Mouse (Mus musculus): ENCODE results near the gene Cep131. TPM values are rescaled to one million over a fixed set of nuclear protein-coding genes. Genes with fewer than 3 reads are reported as not detected.

Gene Cep131
- polyA plus RNA-seq, 1 experiment from 2014 or later: 28.1 TPM

DNA sequence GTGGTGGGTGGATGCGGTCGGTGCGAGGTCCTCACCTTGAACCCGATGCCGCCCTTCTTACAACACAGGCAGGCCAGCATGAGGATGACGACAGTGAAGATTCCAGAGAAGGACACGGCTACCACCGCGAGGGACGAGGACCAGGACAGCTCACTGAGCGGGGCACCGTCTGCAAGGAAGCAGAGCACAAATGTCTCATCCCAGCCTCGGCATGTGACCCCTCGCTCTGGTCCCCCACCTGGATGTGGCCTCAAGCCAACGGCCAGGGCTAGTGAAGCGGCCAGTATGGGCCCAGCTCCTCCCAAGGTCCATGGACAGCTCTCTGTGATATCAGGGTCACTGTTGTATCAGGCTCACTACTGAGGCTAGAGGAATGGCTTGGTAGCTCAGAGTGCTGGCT is 65.3 kb downstream of the Cep131 start:
- DNase-seq (ENCODE audit: low spot score) (no peak), ATAC-seq (ENCODE audit: low FRiP score) (no peak)
- H3K27ac ChIP-seq: no peak overlapping the region
- WGBS: 81% methylated on average over 16 of the region's 16 CpGs
- H3K27me3 ChIP-seq (ENCODE audit: control insufficient read depth, insufficient read depth, low read length): no peaks in the 10 kb centered on the region
- H3K36me3 ChIP-seq (replicated peaks; ENCODE audit: control insufficient read depth, insufficient read depth): peaks cover 14% of the 10 kb centered on the region; the same call in 1 of the 2 replicates
- no peak overlapping the region for H3K9ac ChIP-seq
- H3K4me2 ChIP-seq (replicated peaks): no peak overlapping the region
- H3K9me3 ChIP-seq (ENCODE audit: control insufficient read depth, low read length): no peaks in the 10 kb centered on the region
- H3K4me1 ChIP-seq (replicated peaks; ENCODE audit: control insufficient read depth, insufficient read depth, low read length): peaks cover 16% of the 10 kb centered on the region
- H3K4me3 ChIP-seq (replicated peaks; ENCODE audit: low read length): no peak overlapping the region

DNA sequence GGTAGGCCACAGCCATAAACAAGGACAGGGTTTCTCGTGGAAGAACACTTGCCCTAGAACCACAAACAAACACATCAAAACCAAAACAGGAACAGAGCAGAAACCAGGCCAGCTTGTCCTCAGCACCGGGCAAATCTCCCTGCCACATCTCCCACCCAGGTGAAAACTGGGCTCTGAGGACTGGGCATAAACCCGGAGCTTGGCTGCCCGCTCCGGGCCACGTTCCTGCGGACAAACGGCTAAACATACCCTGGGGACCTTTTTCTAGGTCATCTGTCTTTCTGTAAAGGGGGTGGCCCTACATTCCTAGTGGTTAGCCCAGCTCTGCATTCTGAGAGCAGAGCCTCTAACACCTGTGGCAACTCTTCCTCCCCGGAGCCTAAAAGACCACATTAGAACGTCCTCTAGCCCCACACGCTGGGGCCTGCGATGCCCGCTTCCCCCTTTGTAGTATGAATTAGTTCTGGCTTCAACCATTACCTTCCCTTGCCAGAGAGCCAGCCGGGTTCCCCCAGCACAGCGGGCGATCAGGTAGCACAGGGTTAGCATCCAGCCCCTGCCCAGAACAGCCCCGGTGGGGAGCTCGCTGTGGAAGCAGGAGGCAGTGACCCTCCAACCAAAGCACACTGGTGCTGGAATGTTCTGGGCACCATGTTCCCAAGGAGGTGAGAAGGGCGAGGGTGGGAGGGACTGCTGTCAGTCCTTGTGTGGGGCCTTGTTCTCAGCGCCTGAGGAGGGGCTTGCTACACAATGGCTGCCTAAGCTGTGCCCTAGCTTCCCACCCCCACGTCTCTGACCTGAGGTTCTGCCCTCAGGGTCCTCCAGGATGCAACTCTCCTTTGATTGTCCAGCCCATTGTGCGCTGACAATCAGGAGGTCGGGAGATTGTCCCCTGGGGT is 66.8 kb downstream of the Cep131 start:
- no peak for DNase-seq (ENCODE audit: low spot score)
- Histone ChIP-seq H3K4me1 (replicated peaks; ENCODE audit: control insufficient read depth, insufficient read depth, low read length) (peaks cover 16% of the 10 kb centered on the region), H3K36me3 (replicated peaks; ENCODE audit: control insufficient read depth, insufficient read depth) (peaks cover 26% of the 10 kb centered on the region), H3K9ac (no peak overlapping the region), H3K27ac (no peak overlapping the region), H3K27me3 (ENCODE audit: control insufficient read depth, insufficient read depth, low read length) (no peaks in the 10 kb centered on the region), H3K9me3 (ENCODE audit: control insufficient read depth, low read length) (no peaks in the 10 kb centered on the region), H3K4me3 (replicated peaks; ENCODE audit: low read length) (no peak overlapping the region), H3K4me2 (replicated peaks) (no peak overlapping the region)
- WGBS: 38% methylated on average over 23 of the region's 23 CpGs
- ATAC-seq (ENCODE audit: low FRiP score): no peak

DNA sequence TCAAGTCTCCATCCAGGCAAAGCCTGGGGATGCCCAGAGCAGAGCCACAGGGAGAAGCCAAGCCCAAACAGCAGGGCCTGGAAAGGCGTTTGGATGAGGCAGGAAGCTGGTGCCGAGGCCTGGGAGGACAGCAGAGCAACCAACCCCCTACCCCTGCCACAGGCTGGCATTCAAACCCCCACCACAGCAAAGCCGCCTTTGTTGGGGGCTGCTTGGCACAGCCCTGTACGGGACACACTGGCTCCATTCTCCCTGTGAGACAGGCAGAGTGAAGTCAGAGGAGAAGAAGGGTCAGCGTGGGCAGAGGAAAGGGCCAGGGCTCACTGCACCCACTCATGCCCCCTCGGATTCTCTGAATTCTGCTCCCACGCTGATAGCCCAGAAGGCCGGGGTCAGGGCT is 69.6 kb downstream of the Cep131 start:
- Histone ChIP-seq H3K4me2 (replicated peaks) (no peak overlapping the region), H3K9ac (no peak overlapping the region), H3K27me3 (ENCODE audit: control insufficient read depth, insufficient read depth, low read length) (no peaks in the 10 kb centered on the region), H3K4me1 (replicated peaks; ENCODE audit: control insufficient read depth, insufficient read depth, low read length) (peaks cover 6% of the 10 kb centered on the region; the same call in 1 of the 2 replicates), H3K9me3 (ENCODE audit: control insufficient read depth, low read length) (no peaks in the 10 kb centered on the region), H3K27ac (no peak overlapping the region), H3K4me3 (replicated peaks; ENCODE audit: low read length) (no peak overlapping the region), H3K36me3 (replicated peaks; ENCODE audit: control insufficient read depth, insufficient read depth) (peaks cover 43% of the 10 kb centered on the region)
- DNase-seq (ENCODE audit: low spot score) (no peak), ATAC-seq (ENCODE audit: low FRiP score) (no peak)
- 77% methylated on average over 8 of the region's 8 CpGs for WGBS

DNA sequence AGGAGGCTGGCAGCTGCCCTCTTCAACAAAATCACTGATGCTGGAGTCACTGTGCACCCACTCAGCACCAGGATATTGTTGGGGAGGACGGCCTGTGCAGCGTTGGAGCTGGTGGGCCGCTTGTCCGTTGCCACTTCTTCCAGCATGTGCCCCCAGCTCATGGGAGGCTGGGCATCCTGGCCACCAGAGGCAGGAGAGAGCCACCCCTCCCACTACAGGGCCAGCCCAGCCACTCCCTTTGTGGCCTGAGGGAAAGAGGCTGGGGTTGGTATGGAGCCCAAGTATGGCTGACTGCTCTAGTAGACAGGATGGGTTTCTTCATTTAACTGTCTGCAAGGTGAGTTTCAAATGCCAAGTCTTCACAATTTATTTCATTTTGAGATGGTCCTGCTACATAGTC is 71.9 kb downstream of the Cep131 start:
- H3K9ac ChIP-seq: no peak overlapping the region
- H3K36me3 ChIP-seq (replicated peaks; ENCODE audit: control insufficient read depth, insufficient read depth): peaks cover 52% of the 10 kb centered on the region
- no peak overlapping the region for H3K27ac ChIP-seq
- peaks cover 6% of the 10 kb centered on the region; the same call in 1 of the 2 replicates for H3K4me1 ChIP-seq (replicated peaks; ENCODE audit: control insufficient read depth, insufficient read depth, low read length)
- ATAC-seq (ENCODE audit: low FRiP score) (no peak), DNase-seq (ENCODE audit: low spot score) (no peak)
- no peaks in the 10 kb centered on the region for H3K9me3 ChIP-seq (ENCODE audit: control insufficient read depth, low read length)
- H3K4me3 ChIP-seq (replicated peaks; ENCODE audit: low read length): no peak overlapping the region
- no peak overlapping the region for H3K4me2 ChIP-seq (replicated peaks)
- H3K27me3 ChIP-seq (ENCODE audit: control insufficient read depth, insufficient read depth, low read length): no peaks in the 10 kb centered on the region
- 94% methylated on average over 4 of the region's 4 CpGs for WGBS

MicroRNAs within 50 kb of the gene (microRNA counts, 519-probe panel; counts per million panel counts)
- 3,833 counts per million, percentile 24 among the panel's probes with 10 or more counts for microRNA mmu-miR-338-3p
- microRNA mmu-miR-338-5p: not detected

Small RNA genes within 50 kb of the gene (microRNA-seq; reads per million reads assigned to microRNA genes)
- not detected for gene Gm25948
- gene Mir3065: not detected
- gene Mir338: not detected

Other genes starting within 250 kb of the Cep131 start
- 91.1 and 95.5 TPM in 2 replicates for gene Chmp6, start 173.4 kb downstream of the Cep131 start, polyA plus RNA-seq (2014; fragmentation: Nextera tagmentation; extraction: Ambion mirVana)
- 13.7 and 14.4 TPM in 2 replicates for gene Baiap2, start 144.1 kb downstream of the Cep131 start, polyA plus RNA-seq (2014; fragmentation: Nextera tagmentation; extraction: Ambion mirVana)
- gene Aatk, start 39.7 kb downstream of the Cep131 start, polyA plus RNA-seq (2014; fragmentation: Nextera tagmentation; extraction: Ambion mirVana): 45.3 and 49.1 TPM in 2 replicates
- 17.7 and 20.1 TPM in 2 replicates for gene Tepsin, start 11.9 kb upstream of the Cep131 start, polyA plus RNA-seq (2014; fragmentation: Nextera tagmentation; extraction: Ambion mirVana)
- 47.5 and 62.8 TPM in 2 replicates for gene Ndufaf8, start 12.1 kb upstream of the Cep131 start, polyA plus RNA-seq (2014; fragmentation: Nextera tagmentation; extraction: Ambion mirVana)
- 92.9 and 93.8 TPM in 2 replicates for gene Slc38a10, start 64.5 kb upstream of the Cep131 start, polyA plus RNA-seq (2014; fragmentation: Nextera tagmentation; extraction: Ambion mirVana)
- 15.9 and 16.3 TPM in 2 replicates for gene Bahcc1, start 146.1 kb upstream of the Cep131 start, polyA plus RNA-seq (2014; fragmentation: Nextera tagmentation; extraction: Ambion mirVana)

Data from hindbrain, embryonic 14.5 days (tissue).